Mouse (Mus musculus) cerebellum, postnatal 25 days (tissue): ENCODE measurements around the gene Gm21788.
"Not testable (repeated sequence)": the region's sequence is repeated elsewhere in the genome, so short reads cannot be mapped to it uniquely, and the experiment has no call there.

Source experiments
- DNase-seq, 2 experiments: peaks; one replicate each; pipeline ENCODE4 v3.0.0; 2021; ENCODE audit warnings: mixed read lengths in 2 of 2

Gm21788 gene

DNA sequence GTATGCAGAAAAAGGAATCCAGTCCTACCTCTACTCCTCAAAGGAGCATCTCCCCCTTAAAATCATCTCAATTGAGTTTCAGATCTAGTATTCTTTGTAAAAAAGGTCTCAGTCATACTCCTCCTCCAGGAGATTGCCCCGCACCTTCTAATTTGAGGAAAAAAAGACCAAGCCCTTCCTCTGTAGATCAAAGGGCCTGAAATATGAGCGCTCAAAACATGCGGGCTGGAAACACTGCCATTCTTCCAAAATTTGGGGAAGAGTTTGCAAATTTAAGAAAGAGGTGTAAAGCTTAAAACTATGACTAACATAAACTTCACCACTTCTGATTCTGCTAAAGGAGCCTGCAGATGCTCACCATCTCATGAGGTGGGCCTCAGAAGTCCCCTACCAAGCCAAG, at the start of gene Gm21788:
Gene Gm21788, plus strand, starts transcription at position 301 of the 400 bp plus-strand sequence.
- DNase-seq: not testable (repeated sequence)
